Mouse (Mus musculus): Measurements from ENCODE around the gene Fyn. TPM values are rescaled to one million over a fixed set of nuclear protein-coding genes. Genes with fewer than 3 reads are reported as not detected.

The Fyn gene
- polyA plus RNA-seq, 1 experiment from 2014 or later, result 20.8 TPM

- peaks cover 63% of the 10 kb centered on the region for H3K4me1 ChIP-seq
- 52% methylated on average over 5 of the region's 5 CpGs for WGBS
Measured at GRCm38 (mm10) chr10:39387024-39387423, 18.4 kb downstream of the Fyn start.

GRCm38 (mm10) chr10:39387556-39387955 is 18.9 kb downstream of the Fyn start:
- H3K36me3 ChIP-seq, result peaks cover 12% of the 10 kb centered on the region
- WGBS, result 70% methylated on average over 11 of the region's 11 CpGs

More at GRCm38 (mm10) chr10:39387024-39387423, 18.4 kb downstream of the Fyn start:
- no peaks in the 10 kb centered on the region for H3K9me3 ChIP-seq
- H3K27me3 ChIP-seq (ENCODE audit: insufficient read depth, poor library complexity, severe bottlenecking), result no peaks in the 10 kb centered on the region
- H3K4me3 ChIP-seq, result no peak overlapping the region
- H3K36me3 ChIP-seq, result peaks cover 12% of the 10 kb centered on the region
- peak; percentile 50 for DNase-seq (ENCODE audit: low spot score)
- peak overlapping the region; percentile 23; the same call in 1 of the 2 replicates for H3K27ac ChIP-seq

GRCm38 (mm10) chr10:39388144-39388543 is 19.5 kb downstream of the Fyn start:
- 59% methylated on average over 3 of the region's 3 CpGs for WGBS

More at GRCm38 (mm10) chr10:39387556-39387955, 18.9 kb downstream of the Fyn start:
- Histone ChIP-seq H3K27me3 (ENCODE audit: insufficient read depth, poor library complexity, severe bottlenecking) (no peaks in the 10 kb centered on the region), H3K4me3 (no peak overlapping the region), H3K9me3 (no peaks in the 10 kb centered on the region), H3K4me1 (peaks cover 61% of the 10 kb centered on the region), H3K27ac (peak overlapping the region; percentile 23; the same call in 1 of the 2 replicates)
- DNase-seq (ENCODE audit: low spot score), result peak; percentile 66

GRCm38 (mm10) chr10:39389451-39389891 is 20.8 kb downstream of the Fyn start:
- H3K4me3 ChIP-seq, result no peak overlapping the region; the same call in 1 of the 2 replicates
- H3K27me3 ChIP-seq (ENCODE audit: insufficient read depth, poor library complexity, severe bottlenecking), result no peaks in the 10 kb centered on the region
- DNase-seq (ENCODE audit: low spot score), result no peak
- peaks cover 63% of the 10 kb centered on the region for H3K4me1 ChIP-seq
- H3K27ac ChIP-seq, result peak overlapping the region; percentile 56; the same call in 1 of the 2 replicates
- H3K36me3 ChIP-seq, result peaks cover 12% of the 10 kb centered on the region
- no peaks in the 10 kb centered on the region for H3K9me3 ChIP-seq
- 49% methylated on average over 11 of the region's 11 CpGs for WGBS

More at GRCm38 (mm10) chr10:39388144-39388543, 19.5 kb downstream of the Fyn start:
- H3K4me3 ChIP-seq, result no peak overlapping the region
- peaks cover 12% of the 10 kb centered on the region for H3K36me3 ChIP-seq
- DNase-seq (ENCODE audit: low spot score), result no peak
- H3K27ac ChIP-seq, result no peak overlapping the region
- H3K4me1 ChIP-seq, result peaks cover 61% of the 10 kb centered on the region
- no peaks in the 10 kb centered on the region for H3K27me3 ChIP-seq (ENCODE audit: insufficient read depth, poor library complexity, severe bottlenecking)
- H3K9me3 ChIP-seq, result no peaks in the 10 kb centered on the region

- H3K36me3 ChIP-seq, result peaks cover 16% of the 10 kb centered on the region
- H3K27me3 ChIP-seq (ENCODE audit: insufficient read depth, poor library complexity, severe bottlenecking), result no peaks in the 10 kb centered on the region
- H3K9me3 ChIP-seq, result no peaks in the 10 kb centered on the region
- no peak overlapping the region for H3K4me3 ChIP-seq
- DNase-seq (ENCODE audit: low spot score), result no peak
- H3K4me1 ChIP-seq, result peaks cover 52% of the 10 kb centered on the region
- 77% methylated on average over 7 of the region's 7 CpGs for WGBS
- H3K27ac ChIP-seq, result no peak overlapping the region
Measured at GRCm38 (mm10) chr10:39390541-39390940, 21.9 kb downstream of the Fyn start.

GRCm38 (mm10) chr10:39392900-39393483 is 24.3 kb downstream of the Fyn start:
- H3K4me3 ChIP-seq, result no peak overlapping the region
- no peak overlapping the region for H3K27ac ChIP-seq
- 72% methylated on average over 6 of the region's 6 CpGs for WGBS
- no peaks in the 10 kb centered on the region for H3K9me3 ChIP-seq
- peaks cover 29% of the 10 kb centered on the region for H3K4me1 ChIP-seq
- H3K27me3 ChIP-seq (ENCODE audit: insufficient read depth, poor library complexity, severe bottlenecking), result no peaks in the 10 kb centered on the region
- H3K36me3 ChIP-seq, result peaks cover 19% of the 10 kb centered on the region
- no peak for DNase-seq (ENCODE audit: low spot score)

- H3K9me3 ChIP-seq, result no peaks in the 10 kb centered on the region
- no peak overlapping the region for H3K27ac ChIP-seq
- DNase-seq (ENCODE audit: low spot score), result no peak
- no peak overlapping the region for H3K4me3 ChIP-seq
- 88% methylated on average over 5 of the region's 5 CpGs for WGBS
- no peaks in the 10 kb centered on the region for H3K27me3 ChIP-seq (ENCODE audit: insufficient read depth, poor library complexity, severe bottlenecking)
- peaks cover 11% of the 10 kb centered on the region; the same call in 1 of the 2 replicates for H3K4me1 ChIP-seq
- peaks cover 22% of the 10 kb centered on the region for H3K36me3 ChIP-seq
Measured at GRCm38 (mm10) chr10:39395544-39395943, 26.9 kb downstream of the Fyn start.

GRCm38 (mm10) chr10:39398924-39399323 is 30.3 kb downstream of the Fyn start:
- DNase-seq (ENCODE audit: low spot score), result peak; percentile 71
- H3K36me3 ChIP-seq, result peaks cover 22% of the 10 kb centered on the region
- H3K27me3 ChIP-seq (ENCODE audit: insufficient read depth, poor library complexity, severe bottlenecking), result no peaks in the 10 kb centered on the region
- H3K9me3 ChIP-seq, result no peaks in the 10 kb centered on the region
- 71% methylated on average over 7 of the region's 7 CpGs for WGBS
- H3K27ac ChIP-seq, result no peak overlapping the region
- no peak overlapping the region for H3K4me3 ChIP-seq
- H3K4me1 ChIP-seq, result peaks cover 13% of the 10 kb centered on the region

GRCm38 (mm10) chr10:39400155-39400554 is 31.5 kb downstream of the Fyn start:
- no peak overlapping the region for H3K4me3 ChIP-seq
- WGBS, result 95% methylated on average over 5 of the region's 5 CpGs

GRCm38 (mm10) chr10:39402487-39402886 is 33.8 kb downstream of the Fyn start:
- DNase-seq (ENCODE audit: low spot score), result no peak
- Histone ChIP-seq H3K27ac (no peak overlapping the region), H3K4me3 (no peak overlapping the region), H3K27me3 (ENCODE audit: insufficient read depth, poor library complexity, severe bottlenecking) (no peaks in the 10 kb centered on the region), H3K9me3 (no peaks in the 10 kb centered on the region), H3K4me1 (peaks cover 30% of the 10 kb centered on the region), H3K36me3 (peaks cover 15% of the 10 kb centered on the region; the same call in 1 of the 2 replicates)
- 78% methylated on average over 6 of the region's 6 CpGs for WGBS

More at GRCm38 (mm10) chr10:39400155-39400554, 31.5 kb downstream of the Fyn start:
- H3K36me3 ChIP-seq, result peaks cover 19% of the 10 kb centered on the region
- no peak overlapping the region for H3K27ac ChIP-seq
- no peaks in the 10 kb centered on the region for H3K9me3 ChIP-seq
- peaks cover 14% of the 10 kb centered on the region for H3K4me1 ChIP-seq
- H3K27me3 ChIP-seq (ENCODE audit: insufficient read depth, poor library complexity, severe bottlenecking), result no peaks in the 10 kb centered on the region
- peak; percentile 51 for DNase-seq (ENCODE audit: low spot score)

- Histone ChIP-seq H3K27me3 (ENCODE audit: insufficient read depth, poor library complexity, severe bottlenecking) (no peaks in the 10 kb centered on the region), H3K36me3 (peaks cover 15% of the 10 kb centered on the region; the same call in 1 of the 2 replicates), H3K27ac (no peak overlapping the region), H3K4me1 (peaks cover 30% of the 10 kb centered on the region), H3K4me3 (no peak overlapping the region), H3K9me3 (no peaks in the 10 kb centered on the region)
- WGBS, result 84% methylated on average over 6 of the region's 6 CpGs
- DNase-seq (ENCODE audit: low spot score), result no peak
Measured at GRCm38 (mm10) chr10:39403706-39404105, 35.1 kb downstream of the Fyn start.

GRCm38 (mm10) chr10:39404175-39404574 is 35.5 kb downstream of the Fyn start:
- WGBS, result 83% methylated on average over 4 of the region's 4 CpGs

GRCm38 (mm10) chr10:39405982-39406797 is 37.5 kb downstream of the Fyn start:
- Histone ChIP-seq H3K27ac (no peak overlapping the region), H3K27me3 (ENCODE audit: insufficient read depth, poor library complexity, severe bottlenecking) (no peaks in the 10 kb centered on the region), H3K4me3 (no peak overlapping the region), H3K36me3 (peaks cover 12% of the 10 kb centered on the region; the same call in 1 of the 2 replicates), H3K4me1 (peaks cover 45% of the 10 kb centered on the region), H3K9me3 (no peaks in the 10 kb centered on the region)
- DNase-seq (ENCODE audit: low spot score), result no peak
- 60% methylated on average over 10 of the region's 10 CpGs for WGBS

More at GRCm38 (mm10) chr10:39404175-39404574, 35.5 kb downstream of the Fyn start:
- Histone ChIP-seq H3K4me3 (no peak overlapping the region), H3K36me3 (peaks cover 15% of the 10 kb centered on the region; the same call in 1 of the 2 replicates), H3K27me3 (ENCODE audit: insufficient read depth, poor library complexity, severe bottlenecking) (no peaks in the 10 kb centered on the region), H3K27ac (no peak overlapping the region), H3K9me3 (no peaks in the 10 kb centered on the region), H3K4me1 (peaks cover 32% of the 10 kb centered on the region)
- no peak for DNase-seq (ENCODE audit: low spot score)
